Mouse (Mus musculus) 3134 (cell line): ENCODE data around the gene Akap11.
A peak's percentile ranks its signal among the peaks of the same experiment; 100 is the strongest.

Source experiments
- DNase-seq: peaks from one replicate; pipeline ENCODE4 v3.0.0-alpha.2; 2011; ENCODE audit warnings: low spot score; ENCODE audit not compliant: insufficient read length; ENCODE audit errors: extremely low read depth

Akap11 gene

DNA sequence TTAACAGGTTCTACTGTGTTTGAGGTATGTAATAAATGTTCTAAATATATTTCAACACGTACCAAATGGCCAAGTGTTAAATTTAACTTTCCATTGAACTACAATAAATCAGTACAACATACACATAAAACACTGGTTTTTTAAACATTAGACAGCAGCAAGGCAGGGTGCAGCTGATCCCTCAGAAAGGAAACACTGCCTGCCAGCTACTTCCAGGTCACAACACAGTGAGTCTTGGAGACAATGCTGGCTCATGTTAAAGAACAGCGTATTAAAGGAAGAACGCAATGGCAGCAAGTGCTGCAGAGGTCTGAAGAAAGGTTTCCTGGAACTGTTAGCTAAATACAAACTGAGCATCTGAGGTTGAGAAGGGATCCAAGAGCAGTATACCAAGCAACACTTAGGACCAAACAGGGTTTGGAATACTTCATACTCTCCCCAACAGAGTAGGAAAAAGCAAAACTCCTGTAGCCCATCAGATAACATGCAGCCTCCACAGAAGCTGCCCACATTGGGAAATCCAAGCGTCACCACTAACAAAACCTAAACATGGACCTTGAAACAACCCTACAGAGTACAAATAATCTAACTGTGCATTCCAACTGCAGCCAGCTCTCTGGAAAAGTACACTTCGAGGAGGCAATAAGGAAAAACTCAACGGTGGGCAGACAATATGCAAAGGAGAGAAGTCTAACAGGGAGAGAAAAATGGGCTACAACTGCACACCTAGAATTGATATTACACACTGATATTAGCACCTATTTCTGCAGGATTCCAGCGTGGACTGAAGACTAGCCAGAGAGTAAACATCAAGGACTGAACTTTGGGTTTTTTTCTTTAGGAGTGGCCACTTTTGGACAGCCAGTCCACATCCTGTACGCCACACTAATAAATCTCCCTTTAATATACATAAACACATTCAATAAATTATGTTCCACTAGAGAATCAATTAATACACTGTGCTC lies 7.9 kb downstream of the Akap11 start:
- no peak for DNase-seq

GRCm38 (mm10) chr14:78526907-78527306 lies 9.7 kb downstream of the Akap11 start:
- no peak for DNase-seq

DNA sequence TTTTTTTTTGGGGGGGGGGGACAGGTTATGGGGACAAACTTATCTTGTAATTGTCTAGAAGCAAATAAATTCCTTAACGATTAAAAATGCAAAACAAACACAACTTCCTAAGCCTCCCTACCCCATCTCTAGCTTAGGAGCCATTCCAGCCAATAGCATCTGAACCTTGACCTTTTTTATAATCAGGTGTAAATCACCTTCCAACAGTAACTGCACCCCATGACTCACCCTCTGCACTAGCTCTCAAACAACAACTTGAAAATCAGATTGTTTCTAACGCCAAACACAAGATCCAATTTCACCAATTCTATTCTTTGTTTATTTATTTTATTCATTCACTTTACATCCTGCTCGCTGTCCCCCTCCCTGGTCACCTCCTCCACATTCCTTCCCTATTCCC lies 10.1 kb downstream of the Akap11 start:
- no peak for DNase-seq

DNA sequence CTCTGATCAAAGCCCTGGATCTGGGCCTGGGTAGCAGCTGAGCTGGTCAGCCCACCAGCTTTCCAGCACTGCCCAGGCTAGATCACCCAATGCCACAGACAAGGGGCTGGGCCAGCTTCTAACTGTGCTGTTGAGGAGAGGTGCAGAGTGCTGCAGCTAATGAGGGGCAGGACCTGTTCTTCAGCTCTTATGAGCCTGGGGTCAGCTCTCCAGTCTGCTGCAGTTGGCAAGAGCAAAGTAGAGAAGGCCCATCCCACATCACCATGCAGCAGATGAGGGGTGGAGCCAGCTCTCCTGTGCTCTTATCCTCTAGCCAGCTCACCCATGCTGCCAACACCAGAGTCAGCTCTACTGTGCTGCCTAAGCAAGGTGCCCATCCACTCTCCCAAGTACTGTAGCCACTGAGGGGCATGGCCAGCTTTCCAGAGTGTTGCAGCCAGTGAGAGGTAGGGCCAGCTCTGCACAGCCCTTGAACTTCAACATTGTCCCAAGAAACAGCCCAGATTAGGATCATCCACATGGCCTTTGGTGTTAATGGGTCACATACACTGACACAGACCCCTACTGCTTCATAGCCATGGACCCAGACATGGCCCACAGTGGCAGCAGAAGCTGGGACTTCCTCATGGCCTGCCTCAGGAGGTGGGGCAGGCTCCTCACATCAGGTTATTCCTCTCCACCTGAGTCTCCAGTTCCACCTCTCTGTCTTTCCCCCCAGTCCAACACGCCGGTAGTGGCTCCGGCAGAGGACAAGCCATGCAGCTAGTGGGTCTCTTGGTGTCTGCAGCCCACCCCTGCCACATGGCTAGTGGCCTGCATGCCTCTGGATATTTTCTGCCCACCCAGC lies 10.8 kb downstream of the Akap11 start:
- DNase-seq: no peak

DNA sequence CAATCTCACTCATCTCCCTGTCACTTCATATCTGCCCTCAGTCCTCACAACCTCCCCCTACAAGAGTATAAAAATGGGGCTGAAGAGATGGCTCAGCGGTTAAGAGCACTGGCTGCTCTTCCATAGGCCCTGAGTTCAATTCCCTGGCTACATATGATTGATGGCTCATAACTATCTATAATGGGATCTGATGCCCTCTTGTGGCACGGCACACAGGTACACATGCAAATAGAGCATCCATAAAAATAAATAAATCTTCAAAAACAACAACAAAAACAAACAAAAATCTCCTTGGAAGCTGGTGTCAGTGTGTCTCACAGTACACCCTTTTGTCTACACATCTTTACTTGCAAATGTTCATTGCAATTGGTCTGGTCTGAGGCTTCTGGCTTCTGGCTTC lies 11.5 kb downstream of the Akap11 start:
- DNase-seq: no peak

- DNase-seq: no peak
Measured at GRCm38 (mm10) chr14:78510713-78511112, 25.9 kb downstream of the Akap11 start.

DNA sequence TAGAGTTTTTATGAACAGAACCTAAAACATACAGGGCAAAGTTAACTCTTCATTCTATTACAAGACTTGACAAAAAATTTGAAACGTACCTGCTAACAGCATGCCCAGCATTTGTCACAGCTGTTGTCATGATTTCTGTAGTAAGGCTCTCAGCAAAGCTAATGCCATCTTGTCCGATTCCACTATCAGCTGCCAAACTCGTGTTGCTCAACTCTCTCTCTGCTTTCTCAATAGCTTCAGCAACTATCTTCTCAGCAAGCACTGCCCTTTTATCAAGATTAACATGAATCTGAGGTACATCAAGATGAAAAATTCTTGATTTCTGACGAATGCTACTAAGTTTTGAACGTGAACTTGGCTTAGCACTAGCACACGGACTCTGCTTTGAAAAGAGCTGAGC lies 26.8 kb downstream of the Akap11 start:
- DNase-seq: no peak

- no peak for DNase-seq
Measured at GRCm38 (mm10) chr14:78500578-78500977, 36.0 kb downstream of the Akap11 start.

DNA sequence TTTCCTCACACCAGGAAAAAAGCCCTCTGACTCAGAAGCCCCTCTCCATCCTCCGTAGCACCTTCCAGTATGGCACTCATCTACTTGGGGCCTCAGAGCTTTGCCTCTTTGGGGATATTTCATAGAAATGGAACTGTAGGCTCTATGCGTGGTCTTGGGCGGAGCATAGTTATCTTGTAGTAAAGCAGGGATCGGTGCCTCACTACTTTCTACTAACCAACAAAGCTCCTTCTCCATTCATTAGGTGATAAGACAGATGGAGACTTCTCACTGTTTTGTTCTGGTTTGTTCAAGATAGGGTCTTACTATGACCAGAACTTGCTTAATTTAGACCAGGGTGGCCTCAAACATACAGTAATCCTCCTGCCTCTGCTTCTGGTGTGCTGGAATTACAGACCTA lies 39.9 kb downstream of the Akap11 start:
- DNase-seq: no peak

DNA sequence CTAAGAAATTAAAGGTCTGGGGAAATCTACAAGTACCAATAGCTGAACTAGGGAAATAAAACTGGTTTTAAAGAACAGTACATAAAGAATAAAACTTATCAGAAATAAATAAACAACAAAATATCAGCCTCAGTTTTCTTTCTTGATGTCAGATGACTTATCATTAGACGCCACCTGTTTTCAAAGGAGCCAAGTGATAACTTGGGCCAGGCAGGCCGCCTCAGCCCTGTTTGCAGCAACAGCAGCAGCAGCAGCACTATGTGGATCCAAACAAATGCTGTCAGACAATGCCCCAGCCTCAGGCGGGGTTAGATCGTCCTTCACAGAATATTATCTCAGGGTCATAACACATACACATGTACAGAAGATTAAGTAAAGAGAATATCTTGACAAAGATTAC lies 41.4 kb downstream of the Akap11 start:
- DNase-seq: no peak

GRCm38 (mm10) chr14:78492602-78493001 lies 44.0 kb downstream of the Akap11 start:
- no peak for DNase-seq

- DNase-seq: no peak
Measured at GRCm38 (mm10) chr14:78491432-78491831, 45.2 kb downstream of the Akap11 start.

DNA sequence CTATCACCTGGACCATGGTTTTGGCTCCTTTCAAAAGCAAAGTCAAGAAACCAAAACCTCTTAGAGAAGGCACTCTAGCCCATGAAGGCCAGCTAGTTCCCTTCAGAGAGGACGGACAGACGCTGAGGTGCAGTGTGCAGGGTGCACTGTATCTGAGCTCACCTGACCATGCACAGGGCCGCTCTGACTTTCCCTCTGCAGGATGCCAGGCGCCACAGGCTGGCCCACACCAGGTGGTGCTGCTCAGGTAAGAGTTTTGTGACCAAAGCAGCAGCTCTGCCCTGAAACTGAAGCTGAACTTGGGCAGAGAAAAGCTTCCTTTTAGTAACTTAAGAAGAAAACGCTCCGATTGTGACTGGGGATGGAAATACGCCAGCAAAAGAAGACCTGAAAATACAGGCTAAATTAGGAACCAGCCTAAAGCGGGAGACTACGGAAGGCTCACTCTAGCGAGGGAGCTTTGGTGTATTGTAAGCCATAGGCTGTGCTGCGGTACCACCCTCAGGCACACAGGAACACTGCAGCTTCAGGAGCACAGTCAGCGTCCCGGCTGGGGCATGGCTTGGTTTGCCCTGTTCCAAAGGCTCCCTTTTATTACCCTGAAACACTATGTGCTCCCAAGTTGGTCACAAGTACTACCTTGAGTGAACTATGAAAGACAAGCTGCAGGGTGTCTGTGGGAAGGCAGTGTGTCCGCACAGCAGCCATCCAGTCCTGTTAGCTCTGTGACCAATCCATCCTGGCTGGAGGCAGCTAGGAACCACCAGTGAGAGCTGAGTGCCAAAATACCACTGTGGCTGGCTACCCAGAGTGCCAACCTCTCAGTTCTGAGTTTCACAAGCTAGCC lies 54.0 kb downstream of the Akap11 start:
- peak; percentile 9 for DNase-seq

DNA sequence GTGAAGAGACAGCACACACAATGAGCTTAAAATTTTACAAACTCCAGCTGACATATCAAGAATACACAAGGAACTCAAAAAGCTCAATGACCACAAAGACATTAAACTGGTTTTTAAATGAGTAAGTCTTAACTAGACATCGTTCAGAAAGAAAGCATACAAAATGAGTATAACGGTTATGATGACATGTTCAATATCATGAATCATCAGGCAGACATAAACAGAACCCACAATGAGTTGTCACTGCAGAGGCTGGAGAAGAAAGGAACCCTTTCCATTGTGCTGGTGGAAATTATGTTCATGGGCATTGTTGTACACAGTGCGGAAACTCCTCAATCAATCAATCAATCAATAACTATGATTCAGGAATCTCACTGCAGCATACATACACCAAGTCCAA lies 62.5 kb downstream of the Akap11 start:
- no peak for DNase-seq

- DNase-seq: no peak
Measured at GRCm38 (mm10) chr14:78470714-78471113, 65.9 kb downstream of the Akap11 start.

DNA sequence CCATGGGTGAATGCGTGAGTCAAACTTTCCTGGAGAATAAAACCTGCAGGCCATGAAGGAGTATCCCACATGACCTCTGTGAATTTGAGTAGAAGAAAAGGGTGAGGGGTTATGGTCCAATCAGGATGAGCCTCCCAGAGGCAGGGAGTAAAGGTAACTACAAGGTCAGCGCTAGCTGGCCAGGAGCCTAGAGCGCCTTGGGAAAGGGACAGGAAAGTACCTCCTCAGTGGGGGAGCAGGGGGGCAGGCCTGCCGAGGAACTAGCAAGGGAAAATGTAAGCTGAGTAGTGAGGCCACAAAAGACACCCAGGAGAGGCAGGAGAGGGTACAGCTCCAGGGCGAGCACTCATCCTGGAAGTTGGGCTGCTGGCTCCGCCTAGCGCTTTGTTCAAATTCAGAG lies 67.6 kb downstream of the Akap11 start:
- no peak for DNase-seq

- DNase-seq: no peak
Measured at GRCm38 (mm10) chr14:78467994-78468393, 68.6 kb downstream of the Akap11 start.

DNA sequence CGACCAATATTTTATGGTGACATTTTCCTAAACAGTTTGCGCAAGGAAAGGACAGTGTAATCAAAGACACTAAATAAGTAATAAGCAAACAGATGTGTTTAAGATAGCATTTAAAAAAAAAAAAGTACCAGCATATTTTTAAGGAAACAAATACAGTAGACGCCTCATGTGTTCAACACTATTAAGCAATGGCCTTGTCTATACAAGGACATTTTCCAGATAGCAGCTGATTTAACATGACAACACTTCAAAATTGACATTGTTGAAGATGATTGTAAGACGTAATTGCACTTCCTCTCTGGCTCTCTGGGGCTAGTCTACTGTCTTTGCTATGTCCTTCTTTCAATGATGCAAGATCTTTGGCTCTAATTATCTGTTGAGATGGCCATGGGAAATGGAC lies 72.3 kb downstream of the Akap11 start:
- DNase-seq: no peak

DNA sequence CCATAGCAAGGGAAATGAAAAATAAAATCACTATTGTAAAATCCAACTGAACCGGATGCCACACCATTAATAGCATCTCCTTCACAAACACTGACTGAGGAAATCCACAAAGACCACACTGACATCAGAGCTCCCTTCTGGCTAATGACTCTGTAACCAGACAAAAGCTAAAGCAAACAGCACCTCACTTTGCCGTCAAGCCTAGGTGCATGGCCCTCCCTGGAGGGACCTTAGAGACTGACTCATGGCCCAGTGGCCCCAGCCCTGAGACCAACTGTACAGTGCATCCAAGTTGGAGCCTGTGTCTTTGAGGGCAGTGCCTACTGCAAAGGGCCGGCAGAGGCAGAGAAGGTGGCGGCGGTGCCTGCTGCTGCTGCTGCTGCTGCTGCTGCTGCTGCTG lies 77.5 kb downstream of the Akap11 start:
- DNase-seq: no peak

DNA sequence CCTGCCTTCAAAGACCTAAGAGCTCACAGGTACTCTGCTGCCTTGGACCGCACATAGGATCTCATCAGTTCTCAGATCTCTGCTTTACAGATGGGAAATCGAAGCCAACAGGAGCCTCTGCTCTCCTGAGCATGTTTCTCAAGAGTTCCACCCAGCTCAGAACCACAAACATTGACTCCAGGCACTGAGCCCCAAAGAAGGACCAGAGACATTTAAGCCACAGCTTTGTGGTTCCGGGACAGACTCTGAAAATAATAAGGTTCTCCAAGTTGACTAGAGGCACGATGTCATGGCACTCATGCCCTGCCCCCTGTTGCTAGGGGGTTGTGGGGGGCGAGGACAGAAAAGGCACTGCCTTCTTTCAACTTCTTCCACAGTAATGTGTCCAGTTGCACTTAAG lies 77.9 kb downstream of the Akap11 start:
- no peak for DNase-seq

- DNase-seq: no peak
Measured at GRCm38 (mm10) chr14:78454970-78455369, 81.6 kb downstream of the Akap11 start.
